Mouse (Mus musculus) C2C12 (cell line): ENCODE measurements at regions not wholly inside any gene's neighbourhood (a gene's known extent, or its start where the extent isn't known, plus 50 kb on each side); places are given as distances from the start of the nearest gene placed in this dataset.

Source experiments
- CEBPB ChIP-seq: IDR thresholded peaks from one replicate; pipeline ENCODE4 v1.6.1; 2011; ENCODE audit warnings: low read depth, mild to moderate bottlenecking, control low read depth, moderate library complexity
- CTCF ChIP-seq: IDR thresholded peaks from one replicate; pipeline ENCODE4 v1.5.1; 2011; ENCODE audit not compliant: control insufficient read depth, insufficient read depth, insufficient read length
- FOSL1 ChIP-seq: IDR thresholded peaks from one replicate; pipeline ENCODE4 v1.8.0; 2011; ENCODE audit warnings: mild to moderate bottlenecking, low read length; ENCODE audit not compliant: poor library complexity, insufficient read depth, severe bottlenecking
- MAX ChIP-seq: IDR thresholded peaks from one replicate; pipeline ENCODE4 v1.6.1; 2011; ENCODE audit warnings: mild to moderate bottlenecking, control low read depth
- MYOD1 ChIP-seq: IDR thresholded peaks from one replicate; pipeline ENCODE4 v1.6.1; 2011; ENCODE audit warnings: low read depth; ENCODE audit not compliant: control insufficient read depth, insufficient read length
- MYOG ChIP-seq: IDR thresholded peaks from one replicate; pipeline ENCODE4 v1.6.1; 2011; ENCODE audit not compliant: control insufficient read depth, insufficient read length; ENCODE audit errors: extremely low read depth
- USF1 ChIP-seq: IDR thresholded peaks from one replicate; pipeline ENCODE4 v1.6.1; 2011; ENCODE audit warnings: low read depth, mild to moderate bottlenecking, control low read depth, moderate library complexity

GRCm38 (mm10) chr15:26953818-26954385 lies 58.5 kb upstream of the Fbxl7 start:
- TF ChIP-seq CTCF (no peak), USF1 (no peak), MAX (no peak), FOSL1 (no peak), CEBPB (no peak), MYOD1 (no peak), MYOG (no peak)
